Mouse (Mus musculus) heart, postnatal 0 days (tissue): ENCODE results near the gene Ankrd53. TPM values are rescaled to one million over a fixed set of nuclear protein-coding genes. Genes with fewer than 3 reads are reported as not detected.
"Not testable (repeated sequence)": the region's sequence is repeated elsewhere in the genome, so short reads cannot be mapped to it uniquely, and the experiment has no call there.

Experiments
- ATAC-seq: fragments of 200-750 bp; cut with Nextera tagmentation; 2 replicates; pipeline ENCODE4 v1.8.0; 2017; ENCODE audit warnings: low read depth, moderate number of reproducible peaks, moderate library complexity; ENCODE audit not compliant: insufficient read depth
- DNase-seq: peaks from one replicate; pipeline ENCODE4 v3.0.0-alpha.2; 2016; ENCODE audit warnings: low spot score
- H3K27ac ChIP-seq: fragments of 300-500 bp; sonication (generic); 2 replicates; pipeline ENCODE4 v1.5.1; 2014; ENCODE audit warnings: low read depth, mild to moderate bottlenecking
- H3K27me3 ChIP-seq: fragments of 300-500 bp; sonication (generic); 2 replicates; pipeline ENCODE4 v1.6.1; 2014; ENCODE audit warnings: low read length, mixed read lengths; ENCODE audit not compliant: control insufficient read depth, insufficient read depth
- H3K36me3 ChIP-seq: fragments of 300-500 bp; sonication (generic); replicated peaks from 2 replicates; pipeline ENCODE4 v1.6.1; 2014; ENCODE audit warnings: low read length, mixed read lengths; ENCODE audit not compliant: control insufficient read depth, insufficient read depth
- H3K4me1 ChIP-seq: fragments of 300-500 bp; sonication (generic); 2 replicates; pipeline ENCODE4 v1.6.1; 2014; ENCODE audit warnings: antibody characterized with exemption; ENCODE audit not compliant: control insufficient read depth, insufficient read depth
- H3K4me2 ChIP-seq: fragments of 300-500 bp; sonication (generic); 2 replicates; pipeline ENCODE4 v1.6.1; 2014; ENCODE audit warnings: low read depth, mild to moderate bottlenecking, low read length, moderate library complexity
- H3K4me3 ChIP-seq: fragments of 300-500 bp; sonication (generic); 2 replicates; pipeline ENCODE4 v1.5.1; 2014; ENCODE audit warnings: low read depth, low read length
- H3K9ac ChIP-seq: fragments of 300-500 bp; sonication (generic); replicated peaks from 2 replicates; pipeline ENCODE4 v1.6.1; 2014; ENCODE audit warnings: low read depth, low read length, mixed read lengths
- H3K9me3 ChIP-seq: fragments of 300-500 bp; sonication (generic); replicated peaks from 2 replicates; pipeline ENCODE4 v1.6.1; 2016; ENCODE audit warnings: low read length; ENCODE audit not compliant: control insufficient read depth
- CTCF ChIP-seq: IDR thresholded peaks from 2 replicates; pipeline ENCODE4 v1.5.1; 2016; ENCODE audit warnings: antibody characterized with exemption, control low read depth, low read depth
- EP300 ChIP-seq: IDR thresholded peaks from 2 replicates; pipeline ENCODE4 v1.6.1; 2016; ENCODE audit warnings: antibody characterized with exemption, low read depth
- WGBS: fragments of 180-500 bp; shearing (Covaris S2); extraction: QIAGEN DNeasy Blood & Tissue Kit; methylation state at CpG from one replicate; pipeline ENCODE4 v1.1.7; 2014; 5-methylcytosine and 5-hydroxymethylcytosine counted together
- polyA plus RNA-seq: library from polyadenylated mRNA; unstranded; fragments of >200 nt; fragmentation: Nextera tagmentation; extraction: Ambion mirVana; gene quantifications from 2 replicates; pipeline ENCODE4 v1.2.1, GENCODE M21; 2015
- total RNA-seq: library from RNA; depleted of rRNA; stranded (reverse); fragments of >200 nt; gene quantifications from 2 replicates; pipeline ENCODE4 v1.2.3, GENCODE M21; 2014; ENCODE audit warnings: low replicate concordance

Ankrd53 gene
- total and polyA plus RNA-seq, 2 experiments from 2014 or later = 0.16 TPM; not detected in 1

DNA sequence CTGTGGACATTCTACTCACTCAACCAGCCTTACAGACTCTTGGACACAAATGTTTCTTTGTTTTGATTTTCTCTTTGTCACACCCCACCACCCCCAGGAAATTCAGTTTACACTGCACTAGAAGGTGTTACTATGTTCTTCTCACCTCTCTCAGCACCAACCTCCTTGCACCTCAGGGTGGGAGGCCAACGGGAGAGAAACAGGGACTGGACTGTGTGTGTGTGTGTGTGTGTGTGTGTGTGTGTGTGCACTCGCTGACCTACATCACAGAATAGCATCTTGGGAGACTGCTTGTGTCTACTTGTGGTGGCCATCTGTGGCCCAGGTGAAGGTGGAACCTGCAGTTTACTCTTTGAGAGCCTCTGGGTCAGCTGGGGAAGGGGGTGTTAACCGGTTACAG, 24.0 kb downstream of the Ankrd53 start:
- TF ChIP-seq EP300 (no peak), CTCF (no peak)
- no peak overlapping the region for H3K27ac ChIP-seq
- WGBS = 54% methylated on average over 3 of the region's 3 CpGs
- no peaks in the 10 kb centered on the region for H3K4me1 ChIP-seq
- H3K9ac ChIP-seq = no peak overlapping the region
- no peak overlapping the region for H3K4me2 ChIP-seq
- no peak for ATAC-seq
- H3K4me3 ChIP-seq = no peak overlapping the region
- no peak for DNase-seq
- H3K27me3 ChIP-seq = no peaks in the 10 kb centered on the region
- no peaks in the 10 kb centered on the region for H3K9me3 ChIP-seq
- no peaks in the 10 kb centered on the region for H3K36me3 ChIP-seq

DNA sequence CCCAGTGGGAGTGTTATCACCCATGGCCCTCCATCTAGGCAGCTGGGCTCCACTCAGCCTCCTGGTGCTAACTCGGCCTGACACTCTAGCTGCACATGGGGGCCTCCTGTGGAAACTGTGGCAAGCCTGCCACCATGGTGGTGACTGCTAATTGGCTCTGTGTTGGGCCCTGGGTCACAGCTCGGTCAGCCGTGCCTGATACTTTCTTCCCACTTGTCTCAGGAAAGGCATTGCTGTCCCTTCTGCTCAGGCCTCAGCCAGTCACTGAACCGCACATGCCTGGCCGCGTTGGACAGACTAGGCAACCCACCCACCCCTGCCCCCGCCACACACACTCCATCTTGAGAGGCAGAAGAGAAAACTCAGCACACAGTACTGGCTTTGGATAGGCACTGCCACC, 26.1 kb downstream of the Ankrd53 start:
- Histone ChIP-seq H3K4me1 (no peaks in the 10 kb centered on the region; the same call in 1 of the 2 replicates), H3K27me3 (no peaks in the 10 kb centered on the region), H3K4me2 (no peak overlapping the region), H3K9ac (no peak overlapping the region), H3K36me3 (no peaks in the 10 kb centered on the region), H3K27ac (no peak overlapping the region), H3K9me3 (no peaks in the 10 kb centered on the region), H3K4me3 (no peak overlapping the region)
- TF ChIP-seq EP300 = no peak
- TF ChIP-seq CTCF = no peak
- ATAC-seq = no peak
- DNase-seq = no peak
- WGBS = 77% methylated on average over 7 of the region's 7 CpGs

DNA sequence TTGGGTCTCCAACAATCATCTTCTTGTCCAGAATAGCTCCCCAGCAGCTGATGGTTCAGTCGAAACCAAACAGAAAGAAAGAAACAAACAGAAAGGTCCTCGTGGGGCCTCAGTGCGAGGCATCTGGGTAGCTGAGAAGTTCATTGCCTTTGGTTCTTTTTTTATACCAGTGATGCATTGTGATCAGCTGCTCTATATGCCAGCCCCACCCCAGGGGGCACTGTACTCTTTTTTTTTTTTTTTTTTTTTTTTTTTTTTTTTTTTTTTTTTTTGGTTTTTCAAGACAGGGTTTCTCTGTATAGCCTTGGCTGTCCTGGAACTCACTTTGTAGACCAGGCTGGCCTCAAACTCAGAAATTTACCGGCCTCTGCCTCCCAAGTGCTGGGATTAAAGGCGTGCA, 28.1 kb downstream of the Ankrd53 start:
- not testable (repeated sequence) for H3K4me3 ChIP-seq, H3K4me1 ChIP-seq, H3K9me3 ChIP-seq, H3K27ac ChIP-seq, ATAC-seq, DNase-seq, H3K36me3 ChIP-seq, H3K27me3 ChIP-seq, H3K9ac ChIP-seq, H3K4me2 ChIP-seq
- WGBS = 74% methylated on average over 5 of the region's 5 CpGs

DNA sequence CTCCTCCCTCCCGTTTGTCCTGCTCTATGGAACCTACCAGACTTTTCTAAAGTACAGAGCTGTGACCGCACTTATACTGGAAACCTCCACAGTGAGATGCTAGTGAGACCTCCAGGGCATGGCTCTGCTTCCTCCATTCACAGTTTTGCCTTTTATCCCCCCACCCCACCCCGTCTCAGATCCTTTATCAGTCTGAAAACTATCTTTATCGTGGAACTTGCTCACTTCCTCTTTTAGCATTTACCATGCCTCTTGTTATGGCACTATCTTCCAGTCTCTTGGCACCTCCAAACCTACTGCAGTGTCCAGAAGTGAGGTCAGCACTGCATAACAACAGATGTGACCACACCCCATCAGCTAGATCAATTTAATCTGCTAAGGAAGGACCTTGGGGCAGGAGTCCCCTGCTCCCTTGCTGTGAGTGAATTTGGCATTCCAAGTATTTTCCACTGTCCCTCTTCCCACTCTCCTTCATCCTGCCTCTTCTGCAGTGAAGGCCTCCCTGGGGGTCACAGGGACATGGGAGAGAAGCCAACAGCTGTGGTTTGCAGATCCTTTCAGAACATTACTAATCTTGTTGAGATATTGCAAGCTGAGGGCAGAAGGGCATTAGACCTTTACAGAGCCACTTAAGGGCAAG, 28.9 kb downstream of the Ankrd53 start:
- H3K36me3 ChIP-seq = no peaks in the 10 kb centered on the region
- no peak for TF ChIP-seq CTCF
- no peak for TF ChIP-seq EP300
- no peak overlapping the region for H3K27ac ChIP-seq
- ATAC-seq (no peak), DNase-seq (no peak)
- H3K4me1 ChIP-seq = peaks cover 14% of the 10 kb centered on the region
- no peak overlapping the region for H3K4me3 ChIP-seq
- no peaks in the 10 kb centered on the region for H3K27me3 ChIP-seq
- 29% methylated on average over 4 of the region's 4 CpGs for WGBS
- no peak overlapping the region for H3K9ac ChIP-seq
- no peak overlapping the region for H3K4me2 ChIP-seq
- no peaks in the 10 kb centered on the region for H3K9me3 ChIP-seq

DNA sequence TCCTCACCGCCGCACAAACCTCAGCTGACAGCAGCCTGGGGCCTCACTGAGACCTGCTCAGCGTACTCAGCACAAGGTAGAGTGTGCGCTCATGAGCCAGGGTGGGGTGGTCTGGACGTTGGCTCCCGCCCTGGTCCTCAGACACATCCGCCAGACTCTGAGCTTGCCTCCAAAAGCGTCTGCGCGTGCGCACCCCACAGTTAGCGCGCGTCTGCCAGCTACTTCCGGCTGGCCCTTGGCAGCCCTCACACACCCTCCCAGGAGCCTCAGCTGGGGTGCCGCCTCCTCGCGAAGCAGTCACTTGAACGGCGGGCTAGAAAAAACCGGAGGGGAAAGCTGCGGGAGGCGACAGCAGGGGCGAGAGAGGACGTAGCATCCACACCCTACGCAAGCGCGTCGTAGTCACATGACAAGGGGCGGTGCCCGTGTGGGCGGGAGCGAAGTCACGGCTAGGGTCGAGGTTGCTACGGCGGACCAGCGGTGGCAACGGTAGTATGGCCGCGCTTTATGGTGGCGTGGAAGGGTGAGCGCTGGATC, 32.4 kb downstream of the Ankrd53 start, which contains the start of gene Nagk:
Gene Nagk (plus strand): TSS at position 223 of the 537 bp plus-strand sequence.
- peak; percentile 95 for ATAC-seq
- Histone ChIP-seq H3K9me3 (no peaks in the 10 kb centered on the region), H3K4me1 (peaks cover 14% of the 10 kb centered on the region), H3K27me3 (no peaks in the 10 kb centered on the region), H3K9ac (peak within 1 kb of the TSS; percentile 76), H3K4me3 (peak within 1 kb of the TSS; percentile 81), H3K36me3 (peaks cover 12% of the 10 kb centered on the region), H3K27ac (peak within 1 kb of the TSS; percentile 91), H3K4me2 (peak within 1 kb of the TSS; percentile 95)
- TF ChIP-seq EP300 (no peak), CTCF (no peak)
- peak; percentile 96 for DNase-seq
- WGBS = under 1% methylated on average over 42 of the region's 43 CpGs

DNA sequence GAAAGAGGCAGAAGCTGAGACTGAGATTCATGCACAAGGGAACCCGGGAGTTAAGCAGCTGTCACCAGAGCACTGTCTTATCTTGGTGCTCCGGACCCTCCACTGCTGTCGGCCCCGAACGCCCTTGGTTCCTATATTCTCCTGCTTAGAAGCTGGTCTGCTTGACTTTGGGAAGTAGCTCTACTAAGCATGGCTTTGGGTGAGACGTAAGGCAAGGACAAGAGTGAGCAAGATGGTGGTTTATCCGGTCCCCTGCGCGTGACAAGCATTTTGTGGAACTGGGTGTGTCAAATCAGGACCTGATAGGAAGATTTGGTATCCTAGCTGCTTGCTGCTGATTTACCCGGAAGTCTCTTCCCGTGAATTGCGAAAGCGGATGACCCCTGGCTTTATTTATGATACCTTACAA, 33.1 kb downstream of the Ankrd53 start:
- H3K9ac ChIP-seq = peak overlapping the region; percentile 76
- ATAC-seq (peak; percentile 5; the same call in 1 of the 2 replicates), DNase-seq (peak; percentile 43)
- H3K4me1 ChIP-seq = peaks cover 14% of the 10 kb centered on the region
- no peaks in the 10 kb centered on the region for H3K27me3 ChIP-seq
- peak overlapping the region; percentile 91 for H3K27ac ChIP-seq
- peak overlapping the region; percentile 81 for H3K4me3 ChIP-seq
- H3K9me3 ChIP-seq = no peaks in the 10 kb centered on the region
- 2% methylated on average over 13 of the region's 13 CpGs for WGBS
- H3K36me3 ChIP-seq = peaks cover 19% of the 10 kb centered on the region
- TF ChIP-seq EP300 = no peak
- no peak for TF ChIP-seq CTCF
- peak overlapping the region; percentile 95 for H3K4me2 ChIP-seq
